Mouse (Mus musculus) forebrain, embryonic 14.5 days (tissue): Measurements from ENCODE around the gene Eif2b3. TPM values are rescaled to one million over a fixed set of nuclear protein-coding genes. Genes with fewer than 3 reads are reported as not detected.
A peak's percentile ranks its signal among the peaks of the same experiment; 100 is the strongest.

Source experiments
- ATAC-seq: fragments of 200-750 bp; cut with Nextera tagmentation; 2 replicates; pipeline ENCODE4 v1.8.0; 2017; ENCODE audit warnings: mild to moderate bottlenecking, moderate library complexity
- DNase-seq: peaks from one replicate; pipeline ENCODE4 v3.0.0-alpha.2; 2015; ENCODE audit warnings: low spot score
- H3K27ac ChIP-seq: fragments of 300-500 bp; sonication (generic); 2 replicates; pipeline ENCODE4 v1.5.1; 2014; ENCODE audit warnings: low read depth, mild to moderate bottlenecking, control low read depth, low read length, moderate library complexity
- H3K27me3 ChIP-seq: fragments of 300-500 bp; sonication (generic); replicated peaks from 2 replicates; pipeline ENCODE4 v1.6.1; 2014; ENCODE audit warnings: low read length, control low read depth, mixed read lengths; ENCODE audit not compliant: control insufficient read depth, insufficient read depth
- H3K36me3 ChIP-seq: fragments of 300-500 bp; sonication (generic); 2 replicates; pipeline ENCODE4 v1.6.1; 2014; ENCODE audit warnings: low read length, control low read depth; ENCODE audit not compliant: control insufficient read depth, insufficient read depth
- H3K4me1 ChIP-seq: fragments of 300-500 bp; sonication (generic); 2 replicates; pipeline ENCODE4 v1.6.1; 2014; ENCODE audit warnings: antibody characterized with exemption, low read length, control low read depth; ENCODE audit not compliant: control insufficient read depth, insufficient read depth
- H3K4me2 ChIP-seq: fragments of 300-500 bp; sonication (generic); 2 replicates; pipeline ENCODE4 v1.6.1; 2014; ENCODE audit warnings: mild to moderate bottlenecking, control low read depth, low read length
- H3K4me3 ChIP-seq: fragments of 300-500 bp; sonication (generic); 2 replicates; pipeline ENCODE4 v1.5.1; 2014; ENCODE audit warnings: low read depth, low read length, control low read depth
- H3K9ac ChIP-seq: fragments of 300-500 bp; sonication (generic); 2 replicates; pipeline ENCODE4 v1.6.1; 2014; ENCODE audit warnings: mild to moderate bottlenecking, low read length, control low read depth, moderate library complexity
- H3K9me3 ChIP-seq: fragments of 300-500 bp; sonication (generic); replicated peaks from 2 replicates; pipeline ENCODE4 v1.6.1; 2016; ENCODE audit warnings: low read length, control low read depth, mixed read lengths; ENCODE audit not compliant: control insufficient read depth
- WGBS: fragments of 180-500 bp; shearing (Covaris S2); extraction: QIAGEN DNeasy Blood & Tissue Kit; methylation state at CpG from one replicate; pipeline ENCODE4 v1.1.7; 2014; 5-methylcytosine and 5-hydroxymethylcytosine counted together
- polyA plus RNA-seq: library from polyadenylated mRNA; unstranded; fragments of >200 nt; fragmentation: Nextera tagmentation; extraction: Ambion mirVana; gene quantifications from 2 replicates; pipeline ENCODE4 v1.2.1, GENCODE M21; 2014

Eif2b3 gene
- polyA plus RNA-seq, 1 experiment from 2014 or later, result 51.4 TPM

DNA sequence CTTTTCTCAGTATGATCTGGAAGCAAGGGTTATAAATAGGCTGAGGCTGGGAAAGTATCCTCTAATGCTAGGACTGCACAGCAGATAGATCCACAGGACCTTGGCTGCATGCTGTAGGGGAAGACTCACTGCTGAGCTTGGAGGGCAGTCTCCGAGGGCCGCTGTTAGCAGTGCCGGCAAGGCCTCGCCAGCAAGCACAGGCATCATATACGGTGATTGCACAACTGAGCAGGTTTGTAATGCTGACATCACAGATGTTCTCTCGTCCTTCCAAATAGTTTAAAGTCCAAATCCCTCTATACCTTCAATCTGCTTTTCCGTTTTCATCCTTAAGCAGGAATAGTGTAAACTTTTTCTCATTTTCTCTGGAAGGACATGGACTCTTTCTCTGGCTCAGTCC lies 48.8 kb downstream of the Eif2b3 start:
- H3K4me1 ChIP-seq, result no peaks in the 10 kb centered on the region
- WGBS, result 93% methylated on average over 7 of the region's 7 CpGs
- no peak overlapping the region for H3K4me2 ChIP-seq
- ATAC-seq (no peak), DNase-seq (no peak)
- H3K27me3 ChIP-seq, result no peaks in the 10 kb centered on the region
- H3K4me3 ChIP-seq, result no peak overlapping the region
- no peak overlapping the region for H3K9ac ChIP-seq
- no peak overlapping the region for H3K27ac ChIP-seq
- H3K36me3 ChIP-seq, result peaks cover 66% of the 10 kb centered on the region
- H3K9me3 ChIP-seq, result no peaks in the 10 kb centered on the region

- Histone ChIP-seq H3K4me1 (no peaks in the 10 kb centered on the region), H3K4me3 (no peak overlapping the region), H3K9ac (no peak overlapping the region), H3K9me3 (no peaks in the 10 kb centered on the region), H3K27me3 (no peaks in the 10 kb centered on the region), H3K27ac (no peak overlapping the region), H3K36me3 (peaks cover 66% of the 10 kb centered on the region), H3K4me2 (no peak overlapping the region)
- DNase-seq (no peak), ATAC-seq (no peak)
- WGBS, result 80% methylated on average over 1 of the region's 1 CpGs
These were observed 50.4 kb downstream of the Eif2b3 start for GRCm38 (mm10) chr4:117069647-117070046.

DNA sequence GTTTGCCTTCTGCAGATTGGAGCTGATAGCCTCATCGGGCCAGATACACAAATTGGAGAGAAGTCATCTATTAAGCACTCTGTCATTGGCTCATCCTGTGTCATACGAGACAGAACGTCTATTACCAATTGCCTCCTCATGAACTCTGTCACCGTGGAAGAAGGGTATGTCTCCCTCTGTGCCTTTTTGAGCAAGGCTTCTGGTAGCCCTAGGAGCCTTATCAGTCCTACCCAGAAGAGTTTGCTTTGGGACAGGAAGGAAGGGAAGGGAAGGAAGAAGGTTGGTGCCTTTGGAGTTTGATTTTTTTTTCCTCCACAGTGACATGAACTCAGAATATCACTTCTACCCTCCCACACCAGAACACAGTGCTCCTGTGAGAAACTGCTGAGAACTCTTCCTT lies 51.4 kb downstream of the Eif2b3 start:
- Histone ChIP-seq H3K4me3 (no peak overlapping the region), H3K36me3 (peaks cover 69% of the 10 kb centered on the region), H3K27me3 (no peaks in the 10 kb centered on the region), H3K4me1 (no peaks in the 10 kb centered on the region), H3K9ac (no peak overlapping the region), H3K27ac (no peak overlapping the region), H3K9me3 (no peaks in the 10 kb centered on the region), H3K4me2 (no peak overlapping the region)
- ATAC-seq (no peak), DNase-seq (no peak)
- 96% methylated on average over 4 of the region's 4 CpGs for WGBS

GRCm38 (mm10) chr4:117071183-117071582 lies 52.0 kb downstream of the Eif2b3 start:
- peaks cover 66% of the 10 kb centered on the region for H3K36me3 ChIP-seq
- H3K4me3 ChIP-seq, result no peak overlapping the region
- no peak overlapping the region for H3K4me2 ChIP-seq
- no peak overlapping the region for H3K9ac ChIP-seq
- 97% methylated on average over 5 of the region's 5 CpGs for WGBS
- no peaks in the 10 kb centered on the region for H3K4me1 ChIP-seq
- DNase-seq, result no peak
- H3K27me3 ChIP-seq, result no peaks in the 10 kb centered on the region
- no peak overlapping the region for H3K27ac ChIP-seq
- ATAC-seq, result no peak
- H3K9me3 ChIP-seq, result no peaks in the 10 kb centered on the region

- 88% methylated on average over 7 of the region's 7 CpGs for WGBS
- H3K9ac ChIP-seq, result no peak overlapping the region
- no peak overlapping the region for H3K4me2 ChIP-seq
- H3K36me3 ChIP-seq, result peaks cover 21% of the 10 kb centered on the region
- H3K27ac ChIP-seq, result no peak overlapping the region
- DNase-seq, result no peak
- H3K4me3 ChIP-seq, result no peak overlapping the region
- H3K27me3 ChIP-seq, result no peaks in the 10 kb centered on the region
- no peaks in the 10 kb centered on the region for H3K9me3 ChIP-seq
- no peaks in the 10 kb centered on the region for H3K4me1 ChIP-seq
- no peak for ATAC-seq
These were observed 68.9 kb downstream of the Eif2b3 start for GRCm38 (mm10) chr4:117087948-117088640.

GRCm38 (mm10) chr4:117090586-117090985 lies 71.4 kb downstream of the Eif2b3 start:
- Histone ChIP-seq H3K9me3 (no peaks in the 10 kb centered on the region), H3K4me2 (no peak overlapping the region), H3K36me3 (peaks cover 15% of the 10 kb centered on the region; the same call in 1 of the 2 replicates), H3K27ac (no peak overlapping the region), H3K4me1 (peaks cover 3% of the 10 kb centered on the region; the same call in 1 of the 2 replicates), H3K27me3 (no peaks in the 10 kb centered on the region), H3K9ac (no peak overlapping the region), H3K4me3 (no peak overlapping the region)
- DNase-seq (no peak), ATAC-seq (no peak)
- WGBS, result 85% methylated on average over 7 of the region's 7 CpGs

GRCm38 (mm10) chr4:117094626-117095361 lies 75.6 kb downstream of the Eif2b3 start:
- Histone ChIP-seq H3K4me1 (peaks cover 13% of the 10 kb centered on the region), H3K4me2 (no peak overlapping the region), H3K36me3 (no peaks in the 10 kb centered on the region), H3K27me3 (peaks cover 7% of the 10 kb centered on the region; the same call in 1 of the 2 replicates), H3K27ac (no peak overlapping the region), H3K9ac (no peak overlapping the region), H3K4me3 (no peak overlapping the region), H3K9me3 (no peaks in the 10 kb centered on the region)
- DNase-seq (no peak), ATAC-seq (no peak)
- WGBS, result 81% methylated on average over 3 of the region's 3 CpGs

DNA sequence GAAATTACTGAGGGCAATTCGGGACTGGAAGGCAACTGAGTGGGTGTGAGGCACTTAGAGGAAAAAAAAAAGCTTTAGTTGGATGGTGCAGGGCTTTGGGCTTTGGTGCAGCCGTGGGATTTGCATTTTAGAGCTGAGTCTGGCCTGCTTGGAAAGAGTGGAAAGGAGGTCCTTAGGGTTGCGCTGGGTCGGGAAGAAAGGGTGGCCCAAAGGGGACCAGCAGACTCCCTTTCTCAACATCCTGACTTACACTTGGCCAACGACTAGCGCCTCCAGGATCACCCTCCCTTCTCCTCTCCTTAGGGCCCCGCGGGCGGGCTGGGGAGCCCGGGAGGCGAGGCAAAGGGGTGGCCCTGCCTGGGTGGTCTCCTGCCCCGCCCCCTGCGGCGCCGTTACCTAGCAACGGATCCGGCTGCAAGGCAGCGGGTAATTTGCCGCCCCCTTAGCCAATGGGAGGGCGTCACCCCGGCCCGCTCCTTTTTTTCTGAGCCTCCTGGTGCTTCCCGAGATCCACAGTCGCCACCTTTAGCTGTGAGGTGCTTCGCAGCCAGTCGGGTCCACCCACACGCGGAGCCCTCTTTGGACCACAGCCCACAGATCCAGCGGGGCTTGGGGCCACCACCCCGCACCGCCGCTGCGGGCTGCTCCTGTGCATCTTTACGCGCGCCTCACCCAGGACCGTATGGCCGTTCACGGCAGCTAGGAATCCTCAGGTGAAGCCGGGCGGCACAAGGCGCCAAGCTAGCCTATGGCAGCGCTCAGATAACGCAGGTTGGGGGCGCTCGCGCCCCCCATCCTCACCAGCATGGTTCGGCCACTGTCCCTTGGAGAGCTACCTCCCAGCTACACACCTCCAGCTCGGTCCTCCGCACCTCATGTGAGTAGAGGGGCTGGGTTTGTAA lies 76.6 kb downstream of the Eif2b3 start, which contains the start of gene Ptch2:
Gene Ptch2, plus strand, starts transcription at position 525 of the 902 bp plus-strand sequence.
- H3K27ac ChIP-seq, result peak within 1 kb of the TSS; percentile 55
- ATAC-seq (peak; percentile 89), DNase-seq (peak; percentile 82)
- H3K4me3 ChIP-seq, result peak within 1 kb of the TSS; percentile 53
- H3K27me3 ChIP-seq, result peaks cover 7% of the 10 kb centered on the region; the same call in 1 of the 2 replicates
- peaks cover 13% of the 10 kb centered on the region for H3K4me1 ChIP-seq
- H3K36me3 ChIP-seq, result no peaks in the 10 kb centered on the region
- H3K4me2 ChIP-seq, result peak within 1 kb of the TSS; percentile 92
- WGBS, result under 1% methylated on average over 47 of the region's 50 CpGs
- peak within 1 kb of the TSS; percentile 75 for H3K9ac ChIP-seq
- no peaks in the 10 kb centered on the region for H3K9me3 ChIP-seq
